Mouse (Mus musculus): ENCODE measurements around the gene Ccdc15. TPM values are rescaled to one million over a fixed set of nuclear protein-coding genes. Genes with fewer than 3 reads are reported as not detected.

Gene Ccdc15
- polyA plus RNA-seq, 1 experiment from 2014 or later = 2.6 TPM

DNA sequence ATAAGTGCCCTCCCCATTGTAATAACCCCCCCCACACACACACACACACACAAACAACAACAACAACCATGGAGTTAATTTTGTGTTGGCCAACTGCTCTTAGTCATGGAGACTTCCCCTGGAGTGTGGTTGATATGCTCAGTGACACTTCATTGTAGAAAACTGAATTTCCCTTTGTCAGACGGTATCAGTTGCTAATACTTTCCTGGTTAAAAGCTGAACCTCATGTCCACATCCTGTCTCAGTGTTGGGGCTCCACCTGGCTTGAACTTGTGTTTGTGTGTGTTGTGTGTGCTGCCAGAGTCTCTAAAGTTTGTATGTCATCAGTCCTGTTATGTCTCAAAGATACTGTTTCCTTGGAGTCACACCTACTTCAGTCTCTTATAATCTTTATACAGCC is 6.3 kb upstream of the Ccdc15 start:
- ATAC-seq = no peak
- no peak for DNase-seq
- Histone ChIP-seq H3K27ac (ENCODE audit: low read depth) (no peak overlapping the region), H3K27me3 (ENCODE audit: insufficient read depth, low read length) (no peaks in the 10 kb centered on the region), H3K9ac (replicated peaks) (no peak overlapping the region), H3K4me3 (ENCODE audit: low read depth, low read length) (no peak overlapping the region), H3K36me3 (replicated peaks; ENCODE audit: insufficient read depth, low read length) (no peaks in the 10 kb centered on the region), H3K9me3 (ENCODE audit: low read length) (no peaks in the 10 kb centered on the region), H3K4me2 (ENCODE audit: low read depth, low read length) (no peak overlapping the region), H3K4me1 (ENCODE audit: insufficient read depth) (peaks cover 11% of the 10 kb centered on the region; the same call in 1 of the 2 replicates)
- no peak for TF ChIP-seq EP300 (IDR thresholded peaks at IDR 0.05; ENCODE audit: low read depth)
- no peak for TF ChIP-seq CTCF (IDR thresholded peaks at IDR 0.05; ENCODE audit: low read depth)
- 29% methylated on average over 1 of the region's 1 CpGs for WGBS (ENCODE audit: insufficient replicate concordance)

DNA sequence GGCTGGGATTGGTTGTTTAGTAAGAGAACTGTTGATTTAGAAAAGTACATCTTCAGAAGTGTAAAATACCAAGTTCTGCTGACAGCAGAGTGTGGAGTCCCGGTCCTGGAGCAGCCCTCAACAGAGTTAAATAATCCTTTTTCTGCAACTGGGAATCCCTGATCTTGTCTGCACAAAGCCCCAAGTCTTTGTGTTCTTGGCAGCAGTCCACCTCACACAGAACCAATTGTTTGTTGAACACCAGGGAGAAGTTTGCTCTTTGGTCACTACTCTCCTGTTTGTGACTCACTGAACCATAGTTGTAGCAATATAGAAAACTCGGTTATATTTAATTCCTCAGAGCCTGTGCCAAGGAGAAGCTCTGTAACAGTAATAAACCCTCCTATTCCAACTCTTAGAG is 3.0 kb upstream of the Ccdc15 start:
- Histone ChIP-seq H3K36me3 (replicated peaks; ENCODE audit: insufficient read depth, low read length) (no peaks in the 10 kb centered on the region), H3K4me2 (ENCODE audit: low read depth, low read length) (no peak overlapping the region), H3K9me3 (ENCODE audit: low read length) (no peaks in the 10 kb centered on the region), H3K27ac (ENCODE audit: low read depth) (peak overlapping the region; percentile 25; the same call in 1 of the 2 replicates), H3K9ac (replicated peaks) (no peak overlapping the region), H3K4me3 (ENCODE audit: low read depth, low read length) (no peak overlapping the region), H3K4me1 (ENCODE audit: insufficient read depth) (peaks cover 16% of the 10 kb centered on the region), H3K27me3 (ENCODE audit: insufficient read depth, low read length) (no peaks in the 10 kb centered on the region)
- ATAC-seq (no peak), DNase-seq (peak; percentile 40)
- no peak for TF ChIP-seq EP300 (IDR thresholded peaks at IDR 0.05; ENCODE audit: low read depth)
- TF ChIP-seq CTCF (IDR thresholded peaks at IDR 0.05; ENCODE audit: low read depth) = no peak
- 36% methylated on average over 2 of the region's 2 CpGs for WGBS (ENCODE audit: insufficient replicate concordance)

DNA sequence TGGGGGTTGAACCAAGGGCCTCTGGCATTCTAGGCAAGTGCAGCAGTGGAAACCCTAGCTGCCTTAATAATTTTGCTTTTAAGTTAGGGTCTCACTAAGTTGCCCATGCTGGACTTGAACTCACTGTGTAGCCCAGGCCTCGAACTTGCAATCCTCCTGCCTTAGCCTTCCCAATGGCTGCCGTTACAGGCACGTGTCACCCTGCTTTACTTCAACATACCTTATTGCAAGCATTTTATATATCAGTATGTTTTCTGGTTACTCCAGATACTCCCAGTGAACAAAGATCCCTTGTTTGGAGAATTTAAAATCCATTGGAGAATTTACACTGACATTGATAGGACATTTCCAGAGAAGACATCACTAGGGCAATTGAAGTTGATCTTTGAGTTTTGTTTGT is 818 bp upstream of the Ccdc15 start:
- ATAC-seq (no peak), DNase-seq (no peak)
- Histone ChIP-seq H3K27me3 (ENCODE audit: insufficient read depth, low read length) (no peaks in the 10 kb centered on the region), H3K4me1 (ENCODE audit: insufficient read depth) (peaks cover 16% of the 10 kb centered on the region), H3K36me3 (replicated peaks; ENCODE audit: insufficient read depth, low read length) (peaks cover 3% of the 10 kb centered on the region; the same call in 1 of the 2 replicates), H3K27ac (ENCODE audit: low read depth) (peak overlapping the region; percentile 95), H3K9me3 (ENCODE audit: low read length) (no peaks in the 10 kb centered on the region), H3K4me2 (ENCODE audit: low read depth, low read length) (peak overlapping the region; percentile 84), H3K9ac (replicated peaks) (peak overlapping the region; percentile 82), H3K4me3 (ENCODE audit: low read depth, low read length) (peak overlapping the region; percentile 75)
- 95% methylated on average over 3 of the region's 3 CpGs for WGBS (ENCODE audit: insufficient replicate concordance)
- no peak for TF ChIP-seq CTCF (IDR thresholded peaks at IDR 0.05; ENCODE audit: low read depth)
- TF ChIP-seq EP300 (IDR thresholded peaks at IDR 0.05; ENCODE audit: low read depth) = no peak

DNA sequence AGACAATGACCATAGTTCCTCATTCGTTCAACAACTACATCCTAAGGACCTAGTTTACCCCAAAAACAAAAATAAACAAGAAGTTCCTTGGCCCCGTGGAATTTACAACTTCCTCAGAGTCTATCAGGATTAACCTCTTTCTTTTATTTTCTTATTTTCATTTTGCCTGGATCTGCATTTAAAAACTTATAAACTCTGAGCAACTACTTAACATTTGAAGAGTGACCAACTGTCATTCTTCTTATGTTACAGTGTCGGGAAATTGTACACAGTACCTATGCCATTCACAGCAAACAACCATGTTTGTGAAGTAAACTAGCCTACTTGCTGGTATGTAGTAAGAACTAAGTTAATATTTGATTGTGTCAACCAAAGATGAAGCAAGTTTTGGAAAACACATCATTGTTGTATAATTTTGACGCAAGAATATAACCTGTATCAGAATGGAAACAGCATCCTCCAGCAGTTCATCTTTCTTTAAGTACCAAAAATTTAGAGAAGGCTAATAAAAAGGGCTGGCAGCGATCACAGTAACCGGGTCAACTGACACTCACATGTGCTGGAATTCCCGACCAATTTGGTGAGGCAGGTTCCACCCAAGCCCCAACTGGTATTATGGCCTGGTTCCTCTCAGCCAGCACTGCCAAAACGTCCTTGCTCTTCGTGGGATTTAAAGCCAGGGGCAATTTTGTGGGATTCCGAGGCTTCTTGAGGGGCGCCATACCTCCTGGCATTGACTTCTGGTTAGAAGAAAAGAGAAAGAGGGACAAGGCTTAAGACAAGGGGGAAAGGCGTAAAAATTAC is 846 bp downstream of the Ccdc15 start:
- DNase-seq = peak; percentile 37
- 8% methylated on average over 12 of the region's 12 CpGs for WGBS (ENCODE audit: insufficient replicate concordance)
- H3K9ac ChIP-seq (replicated peaks) = peak overlapping the region; percentile 82
- H3K27ac ChIP-seq (ENCODE audit: low read depth) = peak overlapping the region; percentile 95
- H3K27me3 ChIP-seq (ENCODE audit: insufficient read depth, low read length) = no peaks in the 10 kb centered on the region
- peak overlapping the region; percentile 75 for H3K4me3 ChIP-seq (ENCODE audit: low read depth, low read length)
- ATAC-seq = peak; percentile 26
- H3K36me3 ChIP-seq (replicated peaks; ENCODE audit: insufficient read depth, low read length) = peaks cover 9% of the 10 kb centered on the region
- H3K4me2 ChIP-seq (ENCODE audit: low read depth, low read length) = peak overlapping the region; percentile 84
- H3K4me1 ChIP-seq (ENCODE audit: insufficient read depth) = peaks cover 16% of the 10 kb centered on the region
- TF ChIP-seq CTCF (IDR thresholded peaks at IDR 0.05; ENCODE audit: low read depth) (no peak), EP300 (IDR thresholded peaks at IDR 0.05; ENCODE audit: low read depth) (no peak; the same call in 1 of the 2 replicates)
- H3K9me3 ChIP-seq (ENCODE audit: low read length) = no peaks in the 10 kb centered on the region

DNA sequence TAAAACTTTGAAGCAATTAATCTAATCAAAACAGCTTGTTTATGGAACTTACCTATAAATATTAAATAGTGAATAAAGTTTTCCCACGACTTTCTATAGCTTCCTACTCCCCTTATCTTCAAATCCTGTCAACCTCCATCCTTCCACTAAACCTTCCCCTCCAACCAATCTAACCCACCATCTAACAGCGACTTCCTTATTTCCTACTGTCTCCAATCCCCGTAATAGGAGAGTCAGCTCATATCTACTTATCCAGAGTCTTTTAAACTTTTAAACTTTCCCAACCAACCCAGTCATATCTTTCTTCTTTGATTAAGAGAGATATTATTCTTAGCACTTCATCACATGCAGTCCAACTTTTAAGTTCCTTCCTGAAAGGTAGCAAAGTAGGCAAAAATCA is 2.8 kb downstream of the Ccdc15 start:
- Histone ChIP-seq H3K27me3 (ENCODE audit: insufficient read depth, low read length) (no peaks in the 10 kb centered on the region), H3K4me2 (ENCODE audit: low read depth, low read length) (no peak overlapping the region), H3K27ac (ENCODE audit: low read depth) (no peak overlapping the region), H3K9me3 (ENCODE audit: low read length) (no peaks in the 10 kb centered on the region), H3K4me1 (ENCODE audit: insufficient read depth) (peaks cover 14% of the 10 kb centered on the region), H3K9ac (replicated peaks) (no peak overlapping the region), H3K36me3 (replicated peaks; ENCODE audit: insufficient read depth, low read length) (peaks cover 14% of the 10 kb centered on the region), H3K4me3 (ENCODE audit: low read depth, low read length) (no peak overlapping the region)
- WGBS (ENCODE audit: insufficient replicate concordance) = 54% methylated on average over 3 of the region's 3 CpGs
- ATAC-seq (no peak), DNase-seq (no peak)
- TF ChIP-seq CTCF (IDR thresholded peaks at IDR 0.05; ENCODE audit: low read depth) = no peak
- TF ChIP-seq EP300 (IDR thresholded peaks at IDR 0.05; ENCODE audit: low read depth) = no peak

DNA sequence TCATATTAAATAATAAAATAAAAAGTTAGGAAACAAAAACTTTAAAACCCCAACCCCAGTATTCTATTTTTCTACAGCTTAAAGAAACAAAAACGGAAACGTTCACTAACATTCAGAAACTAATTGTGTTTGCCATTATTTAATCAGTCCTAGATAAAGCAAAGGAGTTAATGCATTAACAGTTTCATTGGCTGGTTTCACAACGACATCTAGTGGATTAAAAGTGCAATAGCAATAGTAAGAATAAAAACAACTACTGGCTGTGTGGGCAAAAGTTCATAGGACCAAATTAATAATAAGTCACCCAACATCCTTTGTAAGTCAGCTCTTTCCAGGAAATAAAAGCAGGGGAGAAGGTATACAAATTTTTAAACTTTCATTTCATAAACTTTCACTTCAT is 18.8 kb downstream of the Ccdc15 start:
- H3K4me1 ChIP-seq (ENCODE audit: insufficient read depth) = no peaks in the 10 kb centered on the region
- no peak overlapping the region for H3K4me2 ChIP-seq (ENCODE audit: low read depth, low read length)
- no peak overlapping the region for H3K27ac ChIP-seq (ENCODE audit: low read depth)
- H3K4me3 ChIP-seq (ENCODE audit: low read depth, low read length) = no peak overlapping the region
- no peaks in the 10 kb centered on the region for H3K36me3 ChIP-seq (replicated peaks; ENCODE audit: insufficient read depth, low read length)
- ATAC-seq (no peak), DNase-seq (no peak)
- TF ChIP-seq EP300 (IDR thresholded peaks at IDR 0.05; ENCODE audit: low read depth) = no peak
- peak; percentile 75 for TF ChIP-seq CTCF (IDR thresholded peaks at IDR 0.05; ENCODE audit: low read depth)
- H3K9ac ChIP-seq (replicated peaks) = no peak overlapping the region
- 38% methylated on average over 3 of the region's 3 CpGs for WGBS (ENCODE audit: insufficient replicate concordance)
- no peaks in the 10 kb centered on the region for H3K9me3 ChIP-seq (ENCODE audit: low read length)
- no peaks in the 10 kb centered on the region for H3K27me3 ChIP-seq (ENCODE audit: insufficient read depth, low read length)
